Mouse (Mus musculus): Measurements from ENCODE around the gene Ccdc88b.
"Not testable (repeated sequence)": the region's sequence is repeated elsewhere in the genome, so short reads cannot be mapped to it uniquely, and the experiment has no call there.

Ccdc88b gene

GRCm38 (mm10) chr19:6858031-6858430 lies at the start of gene Ccdc88b:
Gene Ccdc88b (minus strand): TSS chr19:6858211.
- in situ Hi-C loops (cut with MboI; ENCODE audit: low pct_unique_long_range_greater_than_20kb in 1 of 2, low sequenced_read_pairs in 2 of 2, unreplicated experiment in 1 of 2), result no loop called here

- in situ Hi-C loops (cut with MboI; ENCODE audit: low pct_unique_long_range_greater_than_20kb in 1 of 2, low sequenced_read_pairs in 2 of 2, unreplicated experiment in 1 of 2), result no loop called here
Measured at GRCm38 (mm10) chr19:6907094-6907493, 49.1 kb upstream of the Ccdc88b start.

- in situ Hi-C loops (cut with MboI; ENCODE audit: low pct_unique_long_range_greater_than_20kb in 1 of 2, low sequenced_read_pairs in 2 of 2, unreplicated experiment in 1 of 2), result no loop called here
Measured at GRCm38 (mm10) chr19:6906199-6906598, 48.2 kb upstream of the Ccdc88b start.

- in situ Hi-C loops (cut with MboI; ENCODE audit: low pct_unique_long_range_greater_than_20kb in 1 of 2, low sequenced_read_pairs in 2 of 2, unreplicated experiment in 1 of 2), result no loop called here
Measured at GRCm38 (mm10) chr19:6905498-6906159, 47.6 kb upstream of the Ccdc88b start.

- in situ Hi-C loops (cut with MboI; ENCODE audit: low pct_unique_long_range_greater_than_20kb in 1 of 2, low sequenced_read_pairs in 2 of 2, unreplicated experiment in 1 of 2), result no loop called here
Measured at GRCm38 (mm10) chr19:6904846-6905245, 46.8 kb upstream of the Ccdc88b start.

GRCm38 (mm10) chr19:6903031-6903430 lies 45.0 kb upstream of the Ccdc88b start:
- in situ Hi-C loops (cut with MboI; ENCODE audit: low pct_unique_long_range_greater_than_20kb in 1 of 2, low sequenced_read_pairs in 2 of 2, unreplicated experiment in 1 of 2), result no loop called here

GRCm38 (mm10) chr19:6899641-6900040 lies 41.6 kb upstream of the Ccdc88b start:
- in situ Hi-C loops (cut with MboI; ENCODE audit: low pct_unique_long_range_greater_than_20kb in 1 of 2, low sequenced_read_pairs in 2 of 2, unreplicated experiment in 1 of 2), result no loop called here

GRCm38 (mm10) chr19:6895608-6896305 lies 37.7 kb upstream of the Ccdc88b start:
- in situ Hi-C loops (cut with MboI; ENCODE audit: low pct_unique_long_range_greater_than_20kb in 1 of 2, low sequenced_read_pairs in 2 of 2, unreplicated experiment in 1 of 2), result not testable (repeated sequence)

GRCm38 (mm10) chr19:6893731-6894451 lies 35.9 kb upstream of the Ccdc88b start:
- in situ Hi-C loops (cut with MboI; ENCODE audit: low pct_unique_long_range_greater_than_20kb in 1 of 2, low sequenced_read_pairs in 2 of 2, unreplicated experiment in 1 of 2), result no loop called here

GRCm38 (mm10) chr19:6892512-6892911 lies 34.5 kb upstream of the Ccdc88b start:
- in situ Hi-C loops (cut with MboI; ENCODE audit: low pct_unique_long_range_greater_than_20kb in 1 of 2, low sequenced_read_pairs in 2 of 2, unreplicated experiment in 1 of 2), result no loop called here

- in situ Hi-C loops (cut with MboI; ENCODE audit: low pct_unique_long_range_greater_than_20kb in 1 of 2, low sequenced_read_pairs in 2 of 2, unreplicated experiment in 1 of 2), result no loop called here
Measured at GRCm38 (mm10) chr19:6877965-6878364, 20.0 kb upstream of the Ccdc88b start.

GRCm38 (mm10) chr19:6876799-6877198 lies 18.8 kb upstream of the Ccdc88b start:
- in situ Hi-C loops (cut with MboI; ENCODE audit: low pct_unique_long_range_greater_than_20kb in 1 of 2, low sequenced_read_pairs in 2 of 2, unreplicated experiment in 1 of 2), result no loop called here

- in situ Hi-C loops (cut with MboI; ENCODE audit: low pct_unique_long_range_greater_than_20kb in 1 of 2, low sequenced_read_pairs in 2 of 2, unreplicated experiment in 1 of 2), result no loop called here
Measured at GRCm38 (mm10) chr19:6875834-6876233, 17.8 kb upstream of the Ccdc88b start.

- in situ Hi-C loops (cut with MboI; ENCODE audit: low pct_unique_long_range_greater_than_20kb in 1 of 2, low sequenced_read_pairs in 2 of 2, unreplicated experiment in 1 of 2), result loop anchor here in 1 of 2 experiments (5.0 kb wide), 1 partner anchor 63 kb away; no protein-coding TSS in a partner anchor
Measured at GRCm38 (mm10) chr19:6874257-6874656, 16.2 kb upstream of the Ccdc88b start.

GRCm38 (mm10) chr19:6872701-6873100 lies 14.7 kb upstream of the Ccdc88b start:
- in situ Hi-C loops (cut with MboI; ENCODE audit: low pct_unique_long_range_greater_than_20kb in 1 of 2, low sequenced_read_pairs in 2 of 2, unreplicated experiment in 1 of 2), result loop anchor here in 1 of 2 experiments (5.0 kb wide), 1 partner anchor 65 kb away; no protein-coding TSS in a partner anchor

GRCm38 (mm10) chr19:6871574-6872271 lies 13.7 kb upstream of the Ccdc88b start:
- in situ Hi-C loops (cut with MboI; ENCODE audit: low pct_unique_long_range_greater_than_20kb in 1 of 2, low sequenced_read_pairs in 2 of 2, unreplicated experiment in 1 of 2), result loop anchor here in 1 of 2 experiments (5.0 kb wide), 1 partner anchor 66 kb away; no protein-coding TSS in a partner anchor

GRCm38 (mm10) chr19:6869355-6869754 lies 11.3 kb upstream of the Ccdc88b start:
- in situ Hi-C loops (cut with MboI; ENCODE audit: low pct_unique_long_range_greater_than_20kb in 1 of 2, low sequenced_read_pairs in 2 of 2, unreplicated experiment in 1 of 2), result no loop called here

GRCm38 (mm10) chr19:6861451-6861850 lies 3.4 kb upstream of the Ccdc88b start:
- in situ Hi-C loops (cut with MboI; ENCODE audit: low pct_unique_long_range_greater_than_20kb in 1 of 2, low sequenced_read_pairs in 2 of 2, unreplicated experiment in 1 of 2), result no loop called here

GRCm38 (mm10) chr19:6860706-6861105 lies 2.7 kb upstream of the Ccdc88b start:
- in situ Hi-C loops (cut with MboI; ENCODE audit: low pct_unique_long_range_greater_than_20kb in 1 of 2, low sequenced_read_pairs in 2 of 2, unreplicated experiment in 1 of 2), result no loop called here
